Mouse (Mus musculus): Measurements from ENCODE around the gene Spdya. TPM values are rescaled to one million over a fixed set of nuclear protein-coding genes. Genes with fewer than 3 reads are reported as not detected.
"Not testable (repeated sequence)": the region's sequence is repeated elsewhere in the genome, so short reads cannot be mapped to it uniquely, and the experiment has no call there.

Gene Spdya
- 0.38 and 0.46 TPM in 2 replicates for polyA plus RNA-seq (2016; fragmentation: Nextera tagmentation; extraction: Ambion mirVana)

GRCm38 (mm10) chr17:71551757-71552451 is at the start of gene Spdya:
Gene Spdya, plus strand, starts transcription at chr17:71552061.
- H3K36me3 ChIP-seq: no peaks in the 10 kb centered on the region
- peak within 1 kb of the TSS; percentile 98 for H3K4me2 ChIP-seq
- H3K4me3 ChIP-seq: peak within 1 kb of the TSS; percentile 73
- peaks cover 26% of the 10 kb centered on the region for H3K27me3 ChIP-seq (replicated peaks)
- peak; percentile 96 for ATAC-seq (ENCODE audit: insufficient number of reproducible peaks, low FRiP score)
- H3K4me1 ChIP-seq (replicated peaks): peaks cover 11% of the 10 kb centered on the region
- H3K27ac ChIP-seq (ENCODE audit: poor library complexity, severe bottlenecking): no peak within 1 kb of the TSS
- no peaks in the 10 kb centered on the region for H3K9me3 ChIP-seq (replicated peaks)
- WGBS: under 1% methylated on average over 71 of the region's 78 CpGs
- peak within 1 kb of the TSS; percentile 81 for H3K9ac ChIP-seq

GRCm38 (mm10) chr17:71506832-71507231 is 45.0 kb upstream of the Spdya start:
- no peak overlapping the region for H3K27ac ChIP-seq (ENCODE audit: poor library complexity, severe bottlenecking)
- no peak overlapping the region for H3K4me2 ChIP-seq
- H3K9me3 ChIP-seq (replicated peaks): no peaks in the 10 kb centered on the region
- no peak for ATAC-seq (ENCODE audit: insufficient number of reproducible peaks, low FRiP score)
- WGBS: 88% methylated on average over 8 of the region's 8 CpGs
- H3K9ac ChIP-seq: no peak overlapping the region
- H3K4me1 ChIP-seq (replicated peaks): no peaks in the 10 kb centered on the region
- H3K36me3 ChIP-seq: peaks cover 80% of the 10 kb centered on the region
- H3K27me3 ChIP-seq (replicated peaks): no peaks in the 10 kb centered on the region
- no peak overlapping the region for H3K4me3 ChIP-seq

DNA sequence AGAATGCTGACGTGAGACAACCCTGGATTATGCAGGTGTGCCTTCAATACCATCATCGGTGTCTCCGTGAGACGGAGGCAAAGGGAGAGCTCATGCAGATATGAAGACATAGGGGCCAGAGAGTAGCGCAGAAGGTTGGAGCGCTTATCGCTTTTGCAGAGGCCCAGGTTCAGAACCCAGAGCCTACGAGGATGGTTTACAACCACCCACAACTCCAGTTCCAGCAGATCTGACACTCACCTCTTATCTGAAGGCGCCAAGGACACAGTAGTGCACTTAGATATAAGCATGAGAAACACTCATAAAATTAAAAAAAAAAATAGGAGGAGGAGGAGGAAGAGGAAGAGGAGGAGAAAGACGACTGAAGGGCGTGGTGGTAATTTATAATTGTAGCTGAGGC is 41.6 kb upstream of the Spdya start:
- no peaks in the 10 kb centered on the region for H3K9me3 ChIP-seq (replicated peaks)
- no peak overlapping the region for H3K4me3 ChIP-seq
- H3K9ac ChIP-seq: no peak overlapping the region
- 94% methylated on average over 11 of the region's 11 CpGs for WGBS
- peaks cover 83% of the 10 kb centered on the region for H3K36me3 ChIP-seq
- H3K27ac ChIP-seq (ENCODE audit: poor library complexity, severe bottlenecking): no peak overlapping the region
- no peaks in the 10 kb centered on the region for H3K4me1 ChIP-seq (replicated peaks)
- no peak overlapping the region for H3K4me2 ChIP-seq
- no peak for ATAC-seq (ENCODE audit: insufficient number of reproducible peaks, low FRiP score)
- no peaks in the 10 kb centered on the region for H3K27me3 ChIP-seq (replicated peaks)

DNA sequence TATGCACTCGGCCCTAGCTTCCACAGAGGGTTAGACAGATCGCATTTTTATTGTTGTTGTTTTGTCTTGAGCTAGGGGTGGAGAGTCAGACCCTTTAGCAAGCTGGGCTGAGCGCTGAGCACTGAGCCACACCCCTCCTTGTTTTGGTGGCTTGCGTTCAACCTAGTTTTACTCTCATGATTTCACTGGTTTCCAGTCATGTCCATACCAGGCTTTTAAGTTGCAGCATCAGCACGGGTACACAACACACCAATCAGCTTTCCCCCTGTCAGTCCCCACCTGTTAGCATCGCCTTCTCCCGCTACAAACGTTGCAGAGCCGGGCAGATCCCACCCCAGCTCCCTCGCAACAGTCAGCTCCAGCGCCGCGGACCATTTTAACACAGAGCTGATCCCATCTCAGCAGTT is 25.6 kb upstream of the Spdya start:
- Histone ChIP-seq H3K27me3 (replicated peaks) (no peaks in the 10 kb centered on the region), H3K4me3 (peak overlapping the region; percentile 78), H3K36me3 (peaks cover 13% of the 10 kb centered on the region), H3K9me3 (replicated peaks) (no peaks in the 10 kb centered on the region), H3K4me2 (peak overlapping the region; percentile 76), H3K27ac (ENCODE audit: poor library complexity, severe bottlenecking) (peak overlapping the region; percentile 89; the same call in 1 of the 2 replicates), H3K9ac (peak overlapping the region; percentile 71), H3K4me1 (replicated peaks) (peaks cover 15% of the 10 kb centered on the region)
- ATAC-seq (ENCODE audit: insufficient number of reproducible peaks, low FRiP score): peak; percentile 55
- WGBS: under 1% methylated on average over 13 of the region's 13 CpGs

DNA sequence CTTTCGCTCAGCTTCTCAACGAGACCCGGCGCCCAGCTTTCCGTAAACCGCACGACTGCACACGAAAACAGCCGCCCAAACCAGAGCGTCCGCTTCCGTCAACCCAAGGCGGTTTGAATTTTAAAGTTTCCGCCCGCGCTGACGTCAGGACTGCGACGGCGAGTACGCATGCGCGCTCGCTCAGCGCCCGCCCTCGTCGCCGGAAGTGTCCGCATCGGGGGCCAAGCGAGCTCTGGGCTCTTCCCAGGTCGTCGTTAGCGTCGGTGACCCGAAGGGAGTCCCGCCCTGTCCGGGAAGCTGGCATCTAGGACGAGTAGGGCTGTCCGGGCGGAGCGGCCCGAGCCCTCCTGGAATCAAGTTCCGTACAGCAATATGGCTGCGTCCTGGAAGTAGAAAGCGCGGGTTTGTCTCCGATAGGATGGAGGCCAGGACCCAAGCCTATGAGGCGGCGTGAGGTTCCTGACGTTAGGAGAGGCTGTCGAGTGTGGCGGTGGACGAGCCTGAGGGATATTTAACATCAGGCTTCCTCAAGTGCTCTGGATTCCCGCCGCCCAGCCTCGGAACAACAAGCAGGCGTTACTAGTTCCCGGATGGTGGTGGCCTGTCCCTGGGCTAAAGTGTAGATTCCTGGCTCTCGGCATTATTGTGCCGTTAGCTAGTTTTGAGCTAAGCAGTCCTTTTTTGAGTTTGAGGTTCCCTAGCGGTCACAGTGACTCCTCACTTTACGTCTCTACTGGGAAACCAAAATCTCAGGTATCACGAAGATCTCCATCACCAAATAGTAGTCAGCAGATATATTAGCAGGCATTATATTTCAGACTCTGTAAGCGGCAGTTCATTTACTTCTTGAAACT is 24.9 kb upstream of the Spdya start, which contains the start of gene Ndc80:
TSS of gene Ndc80 (minus strand) at position 147 of the 854 bp plus-strand sequence.
- Histone ChIP-seq H3K4me2 (peak within 1 kb of the TSS; percentile 76), H3K9me3 (replicated peaks) (no peaks in the 10 kb centered on the region), H3K4me1 (replicated peaks) (peaks cover 15% of the 10 kb centered on the region), H3K27ac (ENCODE audit: poor library complexity, severe bottlenecking) (peak within 1 kb of the TSS; percentile 89), H3K4me3 (peak within 1 kb of the TSS; percentile 78), H3K9ac (peak within 1 kb of the TSS; percentile 71), H3K36me3 (peaks cover 10% of the 10 kb centered on the region), H3K27me3 (replicated peaks) (no peaks in the 10 kb centered on the region)
- peak; percentile 97 for ATAC-seq (ENCODE audit: insufficient number of reproducible peaks, low FRiP score)
- WGBS: under 1% methylated on average over 66 of the region's 66 CpGs

DNA sequence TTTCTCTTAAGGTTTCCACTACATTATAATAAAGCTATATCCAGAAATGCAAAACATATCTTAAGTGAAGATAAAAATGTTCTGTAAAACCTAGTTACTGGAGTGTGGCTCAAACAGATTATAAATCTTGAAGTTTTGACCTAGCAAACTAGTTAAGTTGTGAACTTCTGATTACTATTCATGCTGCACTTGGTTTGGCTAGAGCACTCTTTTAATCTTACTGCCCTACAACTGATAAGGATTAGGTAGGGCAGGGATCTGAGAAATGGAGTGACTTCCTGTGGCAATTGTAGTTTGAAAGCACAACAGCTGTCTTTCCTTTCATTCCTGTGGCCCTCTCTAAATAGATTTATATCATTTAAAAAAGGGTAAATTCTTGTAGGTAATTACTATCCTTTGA is 23.8 kb upstream of the Spdya start:
- peaks cover 3% of the 10 kb centered on the region for H3K36me3 ChIP-seq
- no peak for ATAC-seq (ENCODE audit: insufficient number of reproducible peaks, low FRiP score)
- no peaks in the 10 kb centered on the region for H3K27me3 ChIP-seq (replicated peaks)
- H3K9ac ChIP-seq: no peak overlapping the region
- H3K4me3 ChIP-seq: no peak overlapping the region
- H3K4me1 ChIP-seq (replicated peaks): peaks cover 15% of the 10 kb centered on the region
- H3K4me2 ChIP-seq: no peak overlapping the region
- no peak overlapping the region for H3K27ac ChIP-seq (ENCODE audit: poor library complexity, severe bottlenecking)
- no peaks in the 10 kb centered on the region for H3K9me3 ChIP-seq (replicated peaks)

DNA sequence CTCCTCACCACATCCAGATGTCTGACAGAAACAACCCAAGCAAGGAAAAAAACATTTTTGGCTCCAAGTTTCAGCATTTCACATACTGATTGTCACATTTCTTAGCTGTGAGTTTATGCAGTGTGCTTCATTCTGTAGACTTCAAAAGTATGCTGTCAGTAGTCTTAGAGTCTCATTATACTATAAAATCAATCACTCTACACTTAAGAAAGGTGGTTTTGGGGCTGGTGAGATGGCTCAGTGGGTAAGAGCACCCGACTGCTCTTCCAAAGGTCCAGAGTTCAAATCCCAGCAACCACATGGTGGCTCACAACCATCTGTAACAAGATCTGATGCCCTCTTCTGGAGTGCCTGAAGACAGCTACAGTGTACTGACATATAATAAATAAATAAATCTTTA is 16.3 kb upstream of the Spdya start:
- not testable (repeated sequence) for H3K4me3 ChIP-seq; H3K4me1 ChIP-seq (replicated peaks); H3K9ac ChIP-seq; H3K9me3 ChIP-seq (replicated peaks); H3K4me2 ChIP-seq; H3K27ac ChIP-seq (ENCODE audit: poor library complexity, severe bottlenecking); ATAC-seq (ENCODE audit: insufficient number of reproducible peaks, low FRiP score); H3K36me3 ChIP-seq; H3K27me3 ChIP-seq (replicated peaks)
- 57% methylated on average over 1 of the region's 1 CpGs for WGBS

- Histone ChIP-seq H3K27ac (ENCODE audit: poor library complexity, severe bottlenecking) (no peak overlapping the region), H3K27me3 (replicated peaks) (no peaks in the 10 kb centered on the region), H3K36me3 (no peaks in the 10 kb centered on the region), H3K9ac (no peak overlapping the region), H3K4me1 (replicated peaks) (no peaks in the 10 kb centered on the region), H3K9me3 (replicated peaks) (no peaks in the 10 kb centered on the region), H3K4me3 (no peak overlapping the region), H3K4me2 (no peak overlapping the region)
- 72% methylated on average over 3 of the region's 3 CpGs for WGBS
- ATAC-seq (ENCODE audit: insufficient number of reproducible peaks, low FRiP score): no peak
Measured at GRCm38 (mm10) chr17:71537164-71537563, 14.7 kb upstream of the Spdya start.

DNA sequence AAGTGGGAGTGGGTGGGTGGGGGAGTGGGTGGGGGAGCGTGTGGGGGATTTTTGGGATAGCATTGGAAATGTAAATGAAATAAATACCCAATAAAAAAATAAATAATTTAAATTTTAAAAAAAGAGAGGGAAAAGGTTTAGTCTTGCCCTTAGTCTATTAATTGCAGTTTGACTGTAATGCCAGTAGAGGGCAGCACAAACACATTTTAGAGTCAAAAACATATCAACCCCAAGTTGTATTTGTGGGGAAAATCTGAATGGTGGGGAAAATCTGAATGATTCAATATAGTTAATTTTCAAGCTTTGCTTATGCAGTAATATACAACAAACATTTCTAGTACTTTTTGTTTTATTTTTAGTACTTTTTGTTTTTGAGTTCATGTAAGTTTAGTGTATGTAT is 3.3 kb upstream of the Spdya start:
- H3K4me1 ChIP-seq (replicated peaks): peaks cover 11% of the 10 kb centered on the region
- no peaks in the 10 kb centered on the region for H3K36me3 ChIP-seq
- peaks cover 22% of the 10 kb centered on the region for H3K27me3 ChIP-seq (replicated peaks)
- no peak overlapping the region for H3K4me2 ChIP-seq
- ATAC-seq (ENCODE audit: insufficient number of reproducible peaks, low FRiP score): no peak
- no peaks in the 10 kb centered on the region for H3K9me3 ChIP-seq (replicated peaks)
- H3K9ac ChIP-seq: no peak overlapping the region
- H3K27ac ChIP-seq (ENCODE audit: poor library complexity, severe bottlenecking): no peak overlapping the region
- H3K4me3 ChIP-seq: no peak overlapping the region
- WGBS: 0% methylated on average over 1 of the region's 1 CpGs

GRCm38 (mm10) chr17:71551350-71551749 is 511 bp upstream of the Spdya start:
- H3K4me3 ChIP-seq: peak overlapping the region; percentile 73
- H3K36me3 ChIP-seq: no peaks in the 10 kb centered on the region
- H3K27ac ChIP-seq (ENCODE audit: poor library complexity, severe bottlenecking): no peak overlapping the region
- H3K27me3 ChIP-seq (replicated peaks): peaks cover 26% of the 10 kb centered on the region
- 8% methylated on average over 6 of the region's 6 CpGs for WGBS
- peaks cover 11% of the 10 kb centered on the region for H3K4me1 ChIP-seq (replicated peaks)
- H3K9me3 ChIP-seq (replicated peaks): no peaks in the 10 kb centered on the region
- H3K9ac ChIP-seq: peak overlapping the region; percentile 81
- no peak for ATAC-seq (ENCODE audit: insufficient number of reproducible peaks, low FRiP score)
- H3K4me2 ChIP-seq: peak overlapping the region; percentile 98

DNA sequence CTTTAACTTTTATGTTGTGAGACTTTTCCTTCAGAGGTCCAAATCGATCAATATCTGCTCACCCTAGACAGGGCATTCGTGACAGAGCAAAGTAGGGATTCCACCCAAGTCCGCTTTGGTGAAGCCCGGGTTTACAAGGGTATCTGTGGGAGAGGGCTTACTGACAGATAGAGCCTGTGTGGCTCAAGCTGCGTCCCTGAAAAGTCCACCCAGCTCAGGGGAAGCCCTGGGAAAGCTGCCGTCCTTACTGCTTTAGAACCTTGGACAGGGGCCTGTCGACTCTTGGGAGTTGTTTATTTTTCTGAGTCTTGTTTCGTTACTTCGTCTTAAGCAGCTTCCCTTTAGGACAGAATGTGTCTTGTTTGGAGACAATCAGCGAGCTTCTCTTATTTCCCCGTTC is 1.0 kb downstream of the Spdya start:
- Histone ChIP-seq H3K9me3 (replicated peaks) (no peaks in the 10 kb centered on the region), H3K9ac (no peak overlapping the region), H3K4me1 (replicated peaks) (peaks cover 11% of the 10 kb centered on the region), H3K4me2 (peak overlapping the region; percentile 98), H3K36me3 (no peaks in the 10 kb centered on the region), H3K27ac (ENCODE audit: poor library complexity, severe bottlenecking) (no peak overlapping the region), H3K27me3 (replicated peaks) (peaks cover 26% of the 10 kb centered on the region), H3K4me3 (peak overlapping the region; percentile 73)
- 12% methylated on average over 11 of the region's 11 CpGs for WGBS
- ATAC-seq (ENCODE audit: insufficient number of reproducible peaks, low FRiP score): no peak

Data from heart, embryonic 12.5 days (tissue).